Mouse (Mus musculus) embryonic facial prominence, embryonic 12.5 days (tissue): ENCODE results near the gene Gm20425. TPM values are rescaled to one million over a fixed set of nuclear protein-coding genes. Genes with fewer than 3 reads are reported as not detected.
"Not testable (repeated sequence)": the region's sequence is repeated elsewhere in the genome, so short reads cannot be mapped to it uniquely, and the experiment has no call there.

Source experiments
- ATAC-seq: fragments of 200-750 bp; cut with Nextera tagmentation; 2 replicates; pipeline ENCODE4 v1.8.0; 2017; ENCODE audit not compliant: insufficient number of reproducible peaks, insufficient read depth, low FRiP score, low TSS enrichment
- H3K27ac ChIP-seq: fragments of 300-500 bp; sonication (generic); 2 replicates; pipeline ENCODE4 v1.5.1; 2016; ENCODE audit warnings: mild to moderate bottlenecking
- H3K27me3 ChIP-seq: fragments of 300-500 bp; sonication (generic); 2 replicates; pipeline ENCODE4 v1.6.1; 2016; ENCODE audit warnings: mild to moderate bottlenecking, moderate library complexity
- H3K36me3 ChIP-seq: fragments of 300-500 bp; sonication (generic); 2 replicates; pipeline ENCODE4 v1.6.1; 2016; ENCODE audit warnings: mild to moderate bottlenecking
- H3K4me1 ChIP-seq: fragments of 300-500 bp; sonication (generic); 2 replicates; pipeline ENCODE4 v1.6.1; 2016
- H3K4me2 ChIP-seq: fragments of 300-500 bp; sonication (generic); replicated peaks from 2 replicates; pipeline ENCODE4 v1.6.1; 2016; ENCODE audit warnings: mild to moderate bottlenecking, moderate library complexity
- H3K4me3 ChIP-seq: fragments of 300-500 bp; sonication (generic); 2 replicates; pipeline ENCODE4 v1.5.1; 2016; ENCODE audit warnings: mild to moderate bottlenecking
- H3K9ac ChIP-seq: fragments of 300-500 bp; sonication (generic); 2 replicates; pipeline ENCODE4 v1.6.1; 2016; ENCODE audit warnings: mild to moderate bottlenecking, moderate library complexity
- H3K9me3 ChIP-seq: fragments of 300-500 bp; sonication (generic); 2 replicates; pipeline ENCODE4 v1.6.1; 2016; ENCODE audit warnings: mild to moderate bottlenecking, moderate library complexity
- WGBS: fragments of 180-500 bp; shearing (Covaris S2); methylation state at CpG from one replicate; pipeline ENCODE4 v1.1.7; 2016; 5-methylcytosine and 5-hydroxymethylcytosine counted together
- polyA plus RNA-seq: library from polyadenylated mRNA; unstranded; fragments of >200 nt; fragmentation: Nextera tagmentation; extraction: Ambion mirVana; gene quantifications from 2 replicates; pipeline ENCODE4 v1.2.1, GENCODE M21; 2016

Gm20425 gene
- polyA plus RNA-seq, 1 experiment from 2014 or later: 0.60 TPM

- H3K27me3 ChIP-seq: no peaks in the 10 kb centered on the region
- ATAC-seq: peak; percentile 88
- H3K4me3 ChIP-seq: peak overlapping the region; percentile 38
- 3% methylated on average over 20 of the region's 20 CpGs for WGBS
- H3K36me3 ChIP-seq: no peaks in the 10 kb centered on the region
- H3K9me3 ChIP-seq: no peaks in the 10 kb centered on the region
- peak overlapping the region; percentile 62 for H3K4me2 ChIP-seq
- peak overlapping the region; percentile 58 for H3K9ac ChIP-seq
- H3K27ac ChIP-seq: 0 out of 2 replicates have a peak overlapping the region, but pooled peaks have one; percentile 30
- peaks cover 15% of the 10 kb centered on the region for H3K4me1 ChIP-seq
Measured at GRCm38 (mm10) chr9:103180807-103181565, 49.1 kb downstream of the Gm20425 start.

GRCm38 (mm10) chr9:103180303-103180702 is 49.8 kb downstream of the Gm20425 start:
- peak overlapping the region; percentile 58; the same call in 1 of the 2 replicates for H3K9ac ChIP-seq
- WGBS: 61% methylated on average over 3 of the region's 3 CpGs
- no peaks in the 10 kb centered on the region for H3K9me3 ChIP-seq
- H3K4me1 ChIP-seq: peaks cover 15% of the 10 kb centered on the region
- no peaks in the 10 kb centered on the region for H3K27me3 ChIP-seq
- 0 out of 2 replicates have a peak overlapping the region, but pooled peaks have one; percentile 30 for H3K27ac ChIP-seq
- H3K4me3 ChIP-seq: peak overlapping the region; percentile 38; the same call in 1 of the 2 replicates
- no peaks in the 10 kb centered on the region for H3K36me3 ChIP-seq
- ATAC-seq: no peak
- peak overlapping the region; percentile 62 for H3K4me2 ChIP-seq

GRCm38 (mm10) chr9:103175692-103176091 is 54.4 kb downstream of the Gm20425 start:
- Histone ChIP-seq H3K27me3 (no peaks in the 10 kb centered on the region), H3K9ac (no peak overlapping the region), H3K4me2 (no peak overlapping the region), H3K4me1 (peaks cover 11% of the 10 kb centered on the region), H3K36me3 (no peaks in the 10 kb centered on the region), H3K4me3 (no peak overlapping the region), H3K9me3 (no peaks in the 10 kb centered on the region), H3K27ac (no peak overlapping the region)
- ATAC-seq: no peak
- WGBS: 95% methylated on average over 7 of the region's 7 CpGs

DNA sequence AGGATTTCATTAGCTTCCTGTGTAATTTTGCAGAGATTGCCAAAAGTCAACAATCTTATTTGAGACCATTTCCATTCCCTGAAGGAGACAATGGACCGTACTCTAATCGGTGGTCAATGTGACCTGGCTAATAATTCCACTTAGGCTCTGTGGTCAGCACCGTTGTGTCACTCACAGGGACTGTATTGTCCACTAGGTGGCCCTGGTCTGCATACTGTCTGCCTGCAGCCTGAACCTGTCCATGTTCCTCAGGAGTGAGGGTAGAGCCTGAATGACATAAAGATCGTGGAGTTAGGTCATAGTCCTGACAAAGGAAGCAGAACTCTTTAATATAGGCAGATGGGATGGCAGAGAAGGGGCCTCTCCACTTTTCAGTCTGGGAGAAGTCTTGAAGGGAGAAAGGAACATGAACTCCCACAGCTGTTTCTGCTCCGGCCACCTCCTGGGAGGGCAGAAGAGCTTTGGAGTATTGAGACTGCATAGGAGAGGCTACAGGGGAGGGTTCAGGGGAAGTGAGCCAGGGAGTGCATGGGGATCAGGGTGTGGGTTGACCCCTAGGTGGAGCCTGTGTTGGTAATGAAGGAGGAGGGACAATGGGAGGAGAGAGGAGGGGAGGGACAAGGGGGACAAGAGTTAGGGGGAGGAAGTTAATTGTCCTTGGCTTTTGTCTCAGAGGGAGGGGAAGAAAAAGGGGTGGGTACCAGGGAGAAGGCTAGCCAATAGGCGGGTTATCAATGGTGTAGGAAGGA is 55.2 kb downstream of the Gm20425 start:
- no peak for ATAC-seq
- H3K4me2 ChIP-seq: no peak overlapping the region
- H3K4me1 ChIP-seq: peaks cover 4% of the 10 kb centered on the region; the same call in 1 of the 2 replicates
- no peaks in the 10 kb centered on the region for H3K9me3 ChIP-seq
- no peak overlapping the region for H3K4me3 ChIP-seq
- 67% methylated on average over 6 of the region's 6 CpGs for WGBS
- H3K27me3 ChIP-seq: no peaks in the 10 kb centered on the region
- H3K9ac ChIP-seq: no peak overlapping the region
- no peak overlapping the region for H3K27ac ChIP-seq
- no peaks in the 10 kb centered on the region for H3K36me3 ChIP-seq

DNA sequence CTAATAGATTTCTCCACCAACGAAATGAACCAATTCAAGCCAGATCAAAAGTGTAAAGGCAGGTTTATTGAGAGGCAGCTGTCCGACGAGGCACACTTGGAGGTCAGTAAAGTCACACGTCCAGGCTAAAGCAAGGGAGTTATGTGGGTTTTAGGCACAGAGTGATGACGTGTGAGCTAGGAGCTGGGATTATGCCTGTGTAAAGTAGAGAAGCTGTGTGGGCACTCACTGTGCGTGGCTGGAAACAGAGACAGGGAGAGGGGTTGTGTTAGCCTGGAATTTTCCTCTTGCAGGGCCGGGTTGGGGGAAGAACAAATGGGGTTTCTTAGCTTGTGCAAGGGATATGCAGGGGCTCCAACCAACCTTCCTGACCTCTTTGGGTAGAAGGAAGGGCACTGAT is 61.3 kb downstream of the Gm20425 start:
- 80% methylated on average over 7 of the region's 7 CpGs for WGBS
- H3K9me3 ChIP-seq: no peaks in the 10 kb centered on the region
- H3K36me3 ChIP-seq: no peaks in the 10 kb centered on the region
- ATAC-seq: no peak
- no peak overlapping the region for H3K27ac ChIP-seq
- no peak overlapping the region for H3K4me3 ChIP-seq
- no peaks in the 10 kb centered on the region for H3K4me1 ChIP-seq
- H3K4me2 ChIP-seq: no peak overlapping the region
- H3K9ac ChIP-seq: no peak overlapping the region
- no peaks in the 10 kb centered on the region for H3K27me3 ChIP-seq

- no peak for ATAC-seq
- Histone ChIP-seq H3K27ac (no peak overlapping the region), H3K9me3 (no peaks in the 10 kb centered on the region), H3K36me3 (no peaks in the 10 kb centered on the region), H3K27me3 (no peaks in the 10 kb centered on the region), H3K4me3 (no peak overlapping the region), H3K9ac (no peak overlapping the region), H3K4me1 (no peaks in the 10 kb centered on the region), H3K4me2 (no peak overlapping the region)
- 80% methylated on average over 6 of the region's 6 CpGs for WGBS
Measured at GRCm38 (mm10) chr9:103168046-103168445, 62.1 kb downstream of the Gm20425 start.

DNA sequence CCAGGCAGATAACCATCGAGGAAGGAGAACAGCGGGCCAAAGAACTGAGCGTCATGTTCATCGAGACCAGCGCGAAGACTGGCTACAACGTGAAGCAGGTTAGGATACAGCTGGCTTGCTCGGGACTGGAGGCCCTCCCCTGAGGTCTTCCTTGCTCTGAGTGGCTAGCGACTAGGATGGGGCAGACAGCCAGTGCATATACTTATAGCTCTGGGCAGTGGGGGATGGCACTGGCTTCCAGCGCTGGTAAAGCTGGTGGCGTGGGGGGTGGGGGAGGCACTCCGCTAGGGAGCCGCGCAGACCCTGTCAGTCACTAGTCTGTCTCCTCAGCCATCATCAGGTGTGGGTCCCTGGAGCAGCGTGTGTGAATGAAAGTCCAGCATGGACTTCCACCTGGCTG is 66.3 kb downstream of the Gm20425 start:
- Histone ChIP-seq H3K27ac (no peak overlapping the region), H3K9ac (no peak overlapping the region), H3K4me2 (no peak overlapping the region), H3K36me3 (no peaks in the 10 kb centered on the region), H3K27me3 (no peaks in the 10 kb centered on the region), H3K4me1 (no peaks in the 10 kb centered on the region), H3K9me3 (no peaks in the 10 kb centered on the region), H3K4me3 (no peak overlapping the region)
- no peak for ATAC-seq
- 72% methylated on average over 15 of the region's 15 CpGs for WGBS

DNA sequence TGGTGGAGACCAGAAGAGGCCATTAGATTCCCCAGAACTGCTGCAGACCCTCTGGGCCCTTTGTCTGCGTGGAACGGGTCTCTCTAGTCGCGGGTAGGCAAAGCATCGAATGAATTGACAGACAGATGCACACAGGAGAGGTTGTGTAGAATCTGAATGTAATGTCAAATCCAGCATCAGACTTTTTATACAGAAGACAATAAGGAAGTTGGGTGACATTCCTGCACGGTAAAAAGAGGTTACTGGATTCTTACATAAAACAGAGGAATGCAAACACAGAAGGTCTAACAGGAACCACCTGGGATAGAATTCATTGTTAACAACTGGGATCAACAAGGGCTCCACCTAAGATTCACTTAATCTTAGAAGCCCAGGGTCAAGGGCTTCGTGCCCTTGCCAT is 74.9 kb downstream of the Gm20425 start:
- WGBS: 80% methylated on average over 7 of the region's 7 CpGs
- H3K27ac ChIP-seq, H3K36me3 ChIP-seq, ATAC-seq, H3K9ac ChIP-seq, H3K9me3 ChIP-seq, H3K4me2 ChIP-seq, H3K27me3 ChIP-seq, H3K4me3 ChIP-seq, H3K4me1 ChIP-seq: not testable (repeated sequence)

DNA sequence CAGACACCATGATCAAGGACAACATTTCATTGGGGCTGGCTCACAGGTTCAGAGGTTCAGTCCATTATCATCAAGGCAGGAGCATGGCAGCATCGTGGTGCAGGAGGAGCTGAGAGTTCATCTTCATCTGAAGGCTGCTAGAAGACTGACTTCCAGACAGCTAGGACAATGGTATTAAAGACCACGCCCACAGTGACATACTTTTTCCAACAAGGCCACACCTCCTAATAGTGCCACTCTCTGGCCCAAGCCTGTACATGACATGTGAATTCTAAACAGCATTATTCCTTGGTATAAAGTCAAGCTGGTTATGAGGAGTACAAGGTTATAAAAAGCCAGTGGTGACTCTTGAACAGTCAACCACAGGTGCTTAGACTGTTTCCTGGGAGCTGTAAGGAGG is 75.5 kb downstream of the Gm20425 start:
- 86% methylated on average over 2 of the region's 2 CpGs for WGBS
- no peaks in the 10 kb centered on the region for H3K27me3 ChIP-seq
- ATAC-seq: no peak
- no peak overlapping the region for H3K27ac ChIP-seq
- H3K4me3 ChIP-seq: no peak overlapping the region
- H3K9me3 ChIP-seq: no peaks in the 10 kb centered on the region
- no peaks in the 10 kb centered on the region for H3K4me1 ChIP-seq
- no peak overlapping the region for H3K4me2 ChIP-seq
- no peaks in the 10 kb centered on the region for H3K36me3 ChIP-seq
- no peak overlapping the region for H3K9ac ChIP-seq

- Histone ChIP-seq H3K27ac (no peak overlapping the region), H3K4me3 (no peak overlapping the region), H3K4me2 (no peak overlapping the region), H3K9ac (no peak overlapping the region), H3K27me3 (no peaks in the 10 kb centered on the region), H3K36me3 (no peaks in the 10 kb centered on the region), H3K4me1 (no peaks in the 10 kb centered on the region), H3K9me3 (no peaks in the 10 kb centered on the region)
- ATAC-seq: no peak
- 86% methylated on average over 5 of the region's 5 CpGs for WGBS
Measured at GRCm38 (mm10) chr9:103153286-103153685, 76.8 kb downstream of the Gm20425 start.

DNA sequence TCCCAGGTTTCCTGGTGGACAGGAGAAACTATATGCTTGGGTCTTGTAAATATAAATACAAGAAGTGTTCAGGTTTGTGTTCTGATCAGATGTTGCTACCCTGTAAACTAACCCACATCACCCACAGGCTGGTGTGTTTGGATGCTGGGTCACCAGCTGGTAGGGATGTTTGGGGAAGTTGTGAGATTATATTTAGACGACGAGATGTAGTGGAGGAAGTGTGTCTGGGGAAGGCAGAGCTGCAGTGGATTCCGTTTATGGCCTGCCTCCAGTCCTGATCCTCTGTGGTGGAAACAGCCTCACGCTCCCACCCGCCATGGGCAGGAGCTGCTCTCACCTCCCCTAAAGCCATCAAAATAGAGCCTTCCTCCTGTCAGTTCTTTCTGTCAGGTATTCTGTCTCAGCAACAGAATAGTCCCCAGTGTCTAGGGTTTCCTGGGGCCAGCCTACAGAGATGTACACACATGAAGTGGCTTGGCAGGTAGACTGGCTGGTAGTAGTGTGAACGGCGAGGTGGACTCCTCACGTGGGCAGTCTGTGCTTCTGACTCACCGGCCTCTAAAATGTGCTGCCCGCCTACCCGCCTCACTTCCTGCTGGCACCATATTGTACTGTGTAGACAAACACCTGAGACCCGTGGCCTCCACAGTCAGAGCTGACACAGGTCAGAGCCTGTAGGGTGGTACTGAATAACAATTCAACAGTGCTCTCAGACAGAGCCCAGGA is 80.9 kb downstream of the Gm20425 start:
- no peak for ATAC-seq
- Histone ChIP-seq H3K27ac (no peak overlapping the region), H3K4me1 (peaks cover 13% of the 10 kb centered on the region; the same call in 1 of the 2 replicates), H3K9ac (no peak overlapping the region), H3K9me3 (no peaks in the 10 kb centered on the region), H3K4me3 (no peak overlapping the region), H3K36me3 (no peaks in the 10 kb centered on the region), H3K4me2 (no peak overlapping the region), H3K27me3 (no peaks in the 10 kb centered on the region)
- WGBS: 88% methylated on average over 12 of the region's 12 CpGs
